Mouse (Mus musculus): ENCODE measurements around the gene Pex3.

The Pex3 gene

GRCm38 (mm10) chr10:13552646-13553497 is at the start of gene Pex3, which contains the start of gene Adat2:
Pex3 (minus strand) TSS chr10:13553142.
Adat2 (plus strand) TSS chr10:13552894.
- DNase-seq (ENCODE audit: low spot score in 2 of 2) = peak; percentile 85 to 91

GRCm38 (mm10) chr10:13600926-13601325 is 48.0 kb upstream of the Pex3 start:
- DNase-seq (ENCODE audit: low spot score in 2 of 2) = no peak

- DNase-seq (ENCODE audit: low spot score in 2 of 2) = no peak
Observed at GRCm38 (mm10) chr10:13597491-13597890, 44.5 kb upstream of the Pex3 start.

GRCm38 (mm10) chr10:13596866-13597265 is 43.9 kb upstream of the Pex3 start:
- no peak for DNase-seq (ENCODE audit: low spot score in 2 of 2)

GRCm38 (mm10) chr10:13596073-13596472 is 43.1 kb upstream of the Pex3 start:
- no peak for DNase-seq (ENCODE audit: low spot score in 2 of 2)

GRCm38 (mm10) chr10:13593529-13593928 is 40.6 kb upstream of the Pex3 start:
- no peak for DNase-seq (ENCODE audit: low spot score in 2 of 2)

- no peak for DNase-seq (ENCODE audit: low spot score in 2 of 2)
Observed at GRCm38 (mm10) chr10:13592196-13592595, 39.3 kb upstream of the Pex3 start.

GRCm38 (mm10) chr10:13587914-13588313 is 35.0 kb upstream of the Pex3 start:
- no peak for DNase-seq (ENCODE audit: low spot score in 2 of 2)

GRCm38 (mm10) chr10:13577123-13577522 is 24.2 kb upstream of the Pex3 start:
- DNase-seq (ENCODE audit: low spot score in 2 of 2) = no peak

- DNase-seq (ENCODE audit: low spot score in 2 of 2) = no peak
Observed at GRCm38 (mm10) chr10:13572410-13572809, 19.5 kb upstream of the Pex3 start.

GRCm38 (mm10) chr10:13572003-13572402 is 19.1 kb upstream of the Pex3 start:
- no peak for DNase-seq (ENCODE audit: low spot score in 2 of 2)

- no peak for DNase-seq (ENCODE audit: low spot score in 2 of 2)
Observed at GRCm38 (mm10) chr10:13570697-13571538, 18.0 kb upstream of the Pex3 start.

GRCm38 (mm10) chr10:13569818-13570217 is 16.9 kb upstream of the Pex3 start:
- DNase-seq (ENCODE audit: low spot score in 2 of 2) = no peak

GRCm38 (mm10) chr10:13566393-13566792 is 13.5 kb upstream of the Pex3 start:
- DNase-seq (ENCODE audit: low spot score in 2 of 2) = no peak

- DNase-seq (ENCODE audit: low spot score in 2 of 2) = no peak
Observed at GRCm38 (mm10) chr10:13565080-13565448, 12.1 kb upstream of the Pex3 start.

GRCm38 (mm10) chr10:13564364-13565079 is 11.6 kb upstream of the Pex3 start:
- peak; percentile 14 to 71 for DNase-seq (ENCODE audit: low spot score in 2 of 2)

GRCm38 (mm10) chr10:13560014-13560674 is 7.2 kb upstream of the Pex3 start:
- DNase-seq (ENCODE audit: low spot score in 2 of 2) = no peak

GRCm38 (mm10) chr10:13554316-13554715 is 1.4 kb upstream of the Pex3 start:
- no peak for DNase-seq (ENCODE audit: low spot score in 2 of 2)

- DNase-seq (ENCODE audit: low spot score in 2 of 2) = no peak
Observed at GRCm38 (mm10) chr10:13553498-13553985, 600 bp upstream of the Pex3 start.

- no peak for DNase-seq (ENCODE audit: low spot score in 2 of 2)
Observed at GRCm38 (mm10) chr10:13541721-13542120, 11.2 kb downstream of the Pex3 start.

- no peak for DNase-seq (ENCODE audit: low spot score in 2 of 2)
Observed at GRCm38 (mm10) chr10:13539769-13540333, 13.1 kb downstream of the Pex3 start.

All from thymus, postnatal 10 days (tissue).